In the genomic region with DNA sequence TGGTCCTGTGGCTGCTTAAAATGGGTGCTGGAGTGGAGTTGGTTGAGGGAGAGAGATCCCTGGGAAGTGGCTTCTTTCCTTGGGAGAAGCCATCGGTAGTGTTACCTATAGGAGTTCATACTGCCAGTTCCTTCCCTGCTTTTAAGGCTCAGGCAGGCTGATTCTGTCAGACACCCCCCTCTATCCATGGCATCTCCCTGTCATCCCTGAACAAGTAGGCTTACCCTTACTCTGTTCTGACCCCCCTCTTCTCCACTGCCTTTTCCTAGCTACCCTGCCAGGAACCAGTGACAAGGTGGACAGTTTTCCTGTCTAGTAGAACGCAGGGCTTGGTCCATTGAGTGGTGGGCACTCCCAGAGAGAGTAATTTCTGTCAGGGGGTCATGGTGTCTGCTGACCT, we compare ENCODE assay signal across 26 mouse cellular contexts. TPM values are rescaled to one million over a fixed set of nuclear protein-coding genes. Genes with fewer than 3 reads are reported as not detected.
"Had no signal": no experiment of that assay in that cellular context is flagged by ENCODE, and none has a peak within 500 bp of the region (broad histone marks: within the 10 kb centered on the region; RNA-seq: fewer than 3 reads in every experiment).

No protein-coding gene starts in this region.

- H3K9ac ChIP-seq: kidney, embryonic 15.5 days had no signal

- H3K27ac ChIP-seq: kidney, embryonic 15.5 days; left cerebral cortex, adult 2 months; liver, embryonic 14.5 days; neural tube, embryonic 12.5 days; neural tube, embryonic 15.5 days had no signal

- H3K9me3 ChIP-seq: kidney, embryonic 15.5 days; neural tube, embryonic 12.5 days; neural tube, embryonic 15.5 days had no signal

- DNase-seq: kidney, postnatal 10 days; kidney, postnatal 36 days; layer of hippocampus, postnatal 36 days; lung, adult 2 months; lung, postnatal 14 days; lung, postnatal 4 days; right cerebral cortex, adult 18-20 months; right cerebral cortex, postnatal 14 days; right cerebral cortex, postnatal 4 days; thymus, adult 2 months; thymus, postnatal 14 days; thymus, postnatal 4 days had no signal

RNA-seq across cellular contexts. Expression of gene Rbbp8nl, which starts 15.2 kb away (rescaled TPM):
- total RNA-seq: layer of hippocampus, adult 8-10 months; layer of hippocampus, postnatal 10 days; layer of hippocampus, postnatal 36 days; left cerebral cortex, adult 2 months; left cerebral cortex, postnatal 10 days; left cerebral cortex, postnatal 36 days; megakaryocyte progenitor cell, adult 5-6 weeks; megakaryocyte-erythroid progenitor cell, adult 5-6 weeks; midbrain, postnatal 0 days had no signal
- polyA plus RNA-seq: midbrain, embryonic 11.5 days; midbrain, embryonic 14.5 days; midbrain, postnatal 0 days; neural tube, embryonic 15.5 days had no signal

RNA-seq across cellular contexts. Expression of gene Gata5, which starts 60.0 kb away (rescaled TPM):
- total RNA-seq: layer of hippocampus, adult 8-10 months; layer of hippocampus, postnatal 10 days; layer of hippocampus, postnatal 36 days; left cerebral cortex, adult 2 months; left cerebral cortex, postnatal 10 days; left cerebral cortex, postnatal 36 days; megakaryocyte progenitor cell, adult 5-6 weeks; megakaryocyte-erythroid progenitor cell, adult 5-6 weeks; midbrain, postnatal 0 days had no signal
- polyA plus RNA-seq: midbrain, embryonic 11.5 days; midbrain, embryonic 14.5 days; midbrain, postnatal 0 days; neural tube, embryonic 12.5 days had no signal
